Mouse (Mus musculus) effector memory CD4-positive, alpha-beta T cell, adult 7 months (primary cell): ENCODE measurements around the gene Acta1. TPM values are rescaled to one million over a fixed set of nuclear protein-coding genes. Genes with fewer than 3 reads are reported as not detected.

Experiments used
- polyA plus RNA-seq: library from polyadenylated mRNA; unstranded; fragments of 100-300 nt; shearing (Covaris generic); gene quantifications from one replicate; pipeline ENCODE4 v1.2.1, GENCODE M21; 2017

Acta1 gene
- 0.45 TPM for polyA plus RNA-seq

DNA sequence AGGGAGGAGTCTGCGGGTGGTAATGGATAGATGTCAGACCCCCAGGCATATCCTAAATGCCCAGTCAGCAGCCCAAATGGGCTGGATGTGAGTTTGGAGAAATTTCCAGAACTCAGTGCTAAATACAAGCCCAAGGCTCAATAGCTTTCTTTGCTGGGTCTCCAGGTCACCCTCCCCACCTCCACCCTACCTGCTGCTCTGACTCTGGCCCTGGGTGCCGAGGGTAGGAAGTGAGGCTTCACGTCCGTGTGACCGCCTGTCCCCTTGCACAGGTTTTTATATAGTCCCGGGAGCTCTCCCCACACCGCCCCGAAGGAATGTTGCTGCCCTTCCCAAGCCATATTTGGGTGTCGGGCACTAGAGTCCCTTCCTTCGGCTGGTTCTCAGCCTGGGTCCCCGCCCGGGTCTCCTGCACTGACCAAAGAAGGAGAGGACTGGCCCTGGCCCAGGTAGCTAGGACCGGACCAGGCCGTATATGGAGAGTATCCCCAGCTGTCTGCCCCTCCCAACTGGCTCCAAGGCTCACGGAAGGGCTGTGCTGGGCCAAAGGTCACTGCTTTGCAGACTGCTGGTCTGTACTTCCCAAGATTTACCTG, at the start of gene Acta1:
Gene Acta1, minus strand, starts transcription at position 250 of the 596 bp plus-strand sequence.

DNA sequence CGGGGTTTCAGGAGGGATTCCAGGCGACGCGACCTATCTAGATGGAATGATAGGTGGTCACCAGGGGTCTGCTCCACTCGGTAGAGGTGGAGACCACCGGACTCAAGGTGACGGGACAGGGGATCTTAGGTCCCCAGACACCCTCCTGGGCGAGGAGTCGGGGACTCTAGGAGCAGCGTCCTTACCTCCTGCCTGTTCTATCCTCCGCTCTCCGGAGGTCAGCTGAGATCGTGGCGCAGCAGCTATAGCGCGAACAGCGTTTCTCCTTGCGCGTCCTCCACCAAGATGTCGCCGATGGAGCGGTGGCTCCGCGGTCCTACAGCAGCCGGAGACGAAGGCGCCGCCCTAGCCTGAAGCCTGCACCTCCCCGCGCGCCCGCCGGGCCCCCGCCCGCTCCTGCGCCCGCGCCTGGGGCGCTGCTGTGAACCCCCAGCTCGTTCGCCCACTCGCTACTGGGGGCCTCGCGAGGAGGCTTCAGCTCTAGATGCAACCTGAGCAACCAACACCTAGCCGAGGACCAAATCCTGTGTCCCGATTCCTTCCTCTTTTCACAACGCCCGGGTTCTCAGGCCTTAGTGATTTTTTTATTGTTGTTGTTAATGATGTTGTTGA, 34.8 kb downstream of the Acta1 start, which contains the start of gene Ccsap:
Gene Ccsap, minus strand, starts transcription at position 562 of the 612 bp plus-strand sequence.

Other genes with a start within 250 kb of the Acta1 start
- 0.84 TPM for gene Rhou, start 240.8 kb downstream of the Acta1 start, polyA plus RNA-seq
- 52.0 TPM for gene Rab4a, start 88.8 kb downstream of the Acta1 start, polyA plus RNA-seq
- 23.3 TPM for gene Ccsap, start 34.5 kb downstream of the Acta1 start, polyA plus RNA-seq
- gene Nup133, start 54.5 kb upstream of the Acta1 start, polyA plus RNA-seq, result 15.7 TPM
- gene Abcb10, start 88.4 kb upstream of the Acta1 start, polyA plus RNA-seq, result 0.99 TPM
- 116 TPM for gene Taf5l, start 126.6 kb upstream of the Acta1 start, polyA plus RNA-seq
- gene Urb2, start 126.8 kb upstream of the Acta1 start, polyA plus RNA-seq, result 11.0 TPM